Mouse (Mus musculus) left cerebral cortex, adult 18-20 months (tissue): ENCODE data around the gene Ppp1r9a. TPM values are rescaled to one million over a fixed set of nuclear protein-coding genes. Genes with fewer than 3 reads are reported as not detected.

Experiments used
- DNase-seq, 2 experiments: peaks; one replicate each; pipeline ENCODE4 v3.0.0; 2021 to 2022; ENCODE audit warnings: low spot score in 2 of 2, mixed read lengths in 1 of 2
- total RNA-seq, 2 experiments: library from RNA; stranded (reverse); gene quantifications; 2 replicates each; pipeline ENCODE4 v1.2.3; 2021

Gene Ppp1r9a
- total RNA-seq, 2 experiments from 2014 or later: 188 to 197 TPM

GRCm38 (mm10) chr6:4953028-4953719 is 50.5 kb downstream of the Ppp1r9a start:
- DNase-seq: no peak

GRCm38 (mm10) chr6:4956651-4957050 is 53.9 kb downstream of the Ppp1r9a start:
- DNase-seq: no peak

DNA sequence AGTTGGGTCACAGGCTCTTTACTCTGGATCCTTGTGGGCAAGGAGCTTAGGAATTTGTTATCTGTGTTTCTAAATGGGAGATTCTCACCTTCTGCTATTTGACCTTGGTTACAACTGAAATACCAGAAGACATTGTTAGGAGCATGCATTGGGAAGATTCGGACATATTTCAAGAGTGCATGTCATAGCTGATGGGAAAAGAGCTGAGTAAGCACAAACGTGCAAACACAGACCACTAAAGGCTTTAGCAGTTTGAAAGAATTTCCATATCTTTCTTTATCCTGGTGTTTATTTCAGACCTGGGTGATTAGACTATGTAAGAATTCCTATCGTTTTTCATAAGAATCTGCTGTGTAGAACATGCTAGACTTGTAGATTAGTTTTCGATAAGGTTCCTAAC is 59.5 kb downstream of the Ppp1r9a start:
- no peak for DNase-seq

GRCm38 (mm10) chr6:4963049-4963448 is 60.3 kb downstream of the Ppp1r9a start:
- no peak for DNase-seq

- DNase-seq: no peak
These were observed 64.5 kb downstream of the Ppp1r9a start for GRCm38 (mm10) chr6:4967236-4967635.

DNA sequence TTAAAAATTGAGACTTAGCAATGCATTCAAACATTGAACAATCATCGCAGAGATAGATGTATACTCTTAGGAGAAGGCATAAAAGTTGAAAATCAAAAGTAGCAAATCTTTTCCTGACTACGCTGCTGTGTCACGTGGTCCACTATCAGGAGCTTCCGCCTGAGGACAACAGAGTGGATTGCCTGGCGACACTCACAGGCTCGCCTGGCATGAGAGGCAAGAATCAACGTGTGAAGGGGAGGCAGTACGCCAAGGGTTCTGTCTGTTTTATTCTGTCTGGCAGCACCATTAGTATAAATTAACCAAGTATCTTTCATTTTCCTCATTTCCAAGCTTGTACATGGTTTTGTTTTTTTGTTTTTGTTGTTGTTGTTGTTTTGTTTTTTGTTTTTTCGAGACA is 68.5 kb downstream of the Ppp1r9a start:
- no peak for DNase-seq

- no peak for DNase-seq
These were observed 70.1 kb downstream of the Ppp1r9a start for GRCm38 (mm10) chr6:4972808-4973207.

- no peak for DNase-seq
These were observed 70.6 kb downstream of the Ppp1r9a start for GRCm38 (mm10) chr6:4973337-4973736.

- no peak for DNase-seq
These were observed 74.8 kb downstream of the Ppp1r9a start for GRCm38 (mm10) chr6:4977515-4977914.

DNA sequence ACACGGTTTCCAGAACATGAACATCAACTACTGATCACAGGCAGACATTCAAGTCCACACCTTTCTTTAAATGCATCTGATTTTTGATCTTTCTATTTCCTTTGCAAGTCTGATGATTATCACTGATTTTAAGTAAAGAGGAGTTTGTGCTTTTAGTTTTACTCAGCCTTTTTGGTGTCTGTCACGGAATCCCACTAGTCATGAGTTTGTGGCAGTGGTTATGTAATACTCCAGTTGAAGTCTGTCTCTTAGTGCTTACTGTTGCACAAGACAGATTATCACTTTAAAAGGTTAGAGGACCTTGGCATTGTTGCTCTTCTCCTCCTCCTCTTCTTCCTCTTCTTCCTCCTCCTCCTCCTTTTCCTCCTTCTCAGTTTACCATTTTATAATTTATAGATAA is 75.5 kb downstream of the Ppp1r9a start:
- no peak for DNase-seq

- no peak for DNase-seq
These were observed 76.2 kb downstream of the Ppp1r9a start for GRCm38 (mm10) chr6:4978897-4979296.

- no peak for DNase-seq
These were observed 77.4 kb downstream of the Ppp1r9a start for GRCm38 (mm10) chr6:4980113-4980512.

DNA sequence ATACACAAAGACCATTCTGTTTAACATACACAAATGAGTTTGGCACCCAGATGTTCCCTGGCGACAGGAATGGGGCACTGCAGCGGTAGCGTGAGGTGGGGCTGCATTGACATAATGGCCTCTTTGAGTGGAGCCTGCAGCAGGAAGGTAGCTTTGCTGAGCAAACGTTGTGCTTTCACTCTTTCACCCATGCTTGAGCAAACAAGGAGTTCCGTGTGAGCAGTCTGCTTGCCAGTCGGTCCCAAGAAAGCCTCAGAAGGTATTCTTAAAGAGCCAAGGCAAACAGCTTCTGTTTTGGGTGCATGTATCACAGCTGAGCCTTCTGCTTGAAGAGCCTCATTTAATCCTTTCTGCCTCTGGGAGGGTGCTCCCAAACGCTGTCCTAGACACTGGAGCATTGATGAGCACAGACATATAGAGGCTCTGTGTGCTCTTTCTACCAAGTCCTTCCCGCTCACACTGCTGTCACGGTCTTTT is 80.0 kb downstream of the Ppp1r9a start:
- no peak for DNase-seq

DNA sequence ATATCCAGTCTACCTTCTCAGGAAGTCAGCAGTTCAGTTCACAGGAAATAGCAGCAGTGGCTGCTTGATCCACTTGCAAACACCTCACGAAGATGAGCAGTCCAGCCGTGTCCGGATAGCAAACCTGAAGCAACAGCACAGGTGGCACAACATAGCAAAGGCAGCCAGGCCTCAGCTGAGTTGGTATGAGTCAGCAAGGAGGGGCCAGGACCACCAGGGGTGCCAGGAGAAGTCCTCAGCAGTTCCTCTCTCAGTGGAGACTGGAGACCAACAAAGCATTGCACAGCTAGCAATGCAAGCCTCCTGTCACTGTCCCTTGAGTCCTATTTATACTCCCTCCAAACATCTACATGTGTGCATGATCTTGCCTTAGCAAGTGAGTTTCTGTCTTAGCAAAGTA is 83.0 kb downstream of the Ppp1r9a start:
- DNase-seq: no peak

DNA sequence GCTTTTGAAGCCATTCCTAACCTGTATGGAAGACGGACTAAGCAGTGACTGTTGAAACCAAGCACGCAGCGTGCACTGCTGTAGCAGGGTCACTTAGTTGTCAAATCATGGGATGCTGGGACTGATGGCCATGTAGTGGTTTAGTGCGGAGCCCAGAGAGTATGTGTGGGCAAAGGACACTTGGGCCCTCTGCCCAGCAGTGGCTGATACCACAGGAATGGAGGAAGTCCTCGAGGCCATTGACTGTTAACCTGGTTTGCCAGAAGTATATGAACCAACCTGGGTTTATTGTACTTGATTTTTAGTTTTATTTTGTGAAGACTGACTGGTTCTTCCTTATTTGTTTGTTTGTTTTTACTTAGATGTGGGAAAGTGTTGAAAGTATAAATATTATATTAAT is 84.4 kb downstream of the Ppp1r9a start:
- DNase-seq: no peak

DNA sequence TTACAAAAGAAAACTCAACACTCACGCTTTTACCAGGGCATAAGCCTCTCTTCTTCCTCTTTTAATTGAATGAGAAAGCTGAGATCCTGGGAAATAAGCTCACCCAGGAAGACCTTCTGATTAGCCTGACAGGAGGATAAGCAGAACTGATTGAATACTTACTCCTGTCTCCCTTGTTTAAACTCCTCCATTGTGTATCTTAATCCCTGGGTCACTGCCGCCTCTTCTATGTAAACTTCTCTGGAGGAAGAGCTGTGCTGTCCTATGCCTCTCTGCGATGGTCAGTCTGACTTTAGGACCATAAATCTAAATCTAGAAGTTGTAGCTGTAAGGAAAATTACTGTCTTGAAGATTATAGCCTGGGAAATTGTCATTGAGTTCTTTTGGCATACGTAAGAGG is 86.0 kb downstream of the Ppp1r9a start:
- DNase-seq: no peak

GRCm38 (mm10) chr6:4992308-4992707 is 89.6 kb downstream of the Ppp1r9a start:
- DNase-seq: no peak

DNA sequence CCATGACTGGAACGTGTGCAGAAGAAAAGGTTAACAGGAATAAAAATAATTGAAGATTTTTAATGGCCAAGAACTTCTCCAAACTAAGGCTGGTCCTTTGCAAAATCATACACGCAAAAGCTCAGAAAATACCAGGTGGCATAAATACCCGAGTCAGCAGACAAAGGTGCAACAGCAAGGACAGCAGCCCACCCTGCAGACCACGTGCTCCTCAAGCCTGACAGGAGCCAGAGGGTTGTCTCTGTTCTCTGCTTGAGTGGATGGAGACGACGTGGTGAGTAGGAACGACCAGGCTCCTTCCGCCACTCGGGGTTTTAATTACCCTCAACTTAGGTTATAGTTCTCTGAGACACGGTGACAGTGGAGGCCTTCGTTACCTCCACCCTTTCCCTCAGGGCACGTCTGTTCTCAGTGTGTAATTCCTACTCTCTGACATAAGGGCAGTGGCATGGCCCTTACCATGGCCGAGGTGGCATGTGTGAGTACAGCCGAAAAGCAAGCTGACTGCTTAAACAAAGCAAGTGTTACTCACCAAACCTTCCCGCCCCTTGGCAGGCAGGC is 91.0 kb downstream of the Ppp1r9a start:
- no peak for DNase-seq

DNA sequence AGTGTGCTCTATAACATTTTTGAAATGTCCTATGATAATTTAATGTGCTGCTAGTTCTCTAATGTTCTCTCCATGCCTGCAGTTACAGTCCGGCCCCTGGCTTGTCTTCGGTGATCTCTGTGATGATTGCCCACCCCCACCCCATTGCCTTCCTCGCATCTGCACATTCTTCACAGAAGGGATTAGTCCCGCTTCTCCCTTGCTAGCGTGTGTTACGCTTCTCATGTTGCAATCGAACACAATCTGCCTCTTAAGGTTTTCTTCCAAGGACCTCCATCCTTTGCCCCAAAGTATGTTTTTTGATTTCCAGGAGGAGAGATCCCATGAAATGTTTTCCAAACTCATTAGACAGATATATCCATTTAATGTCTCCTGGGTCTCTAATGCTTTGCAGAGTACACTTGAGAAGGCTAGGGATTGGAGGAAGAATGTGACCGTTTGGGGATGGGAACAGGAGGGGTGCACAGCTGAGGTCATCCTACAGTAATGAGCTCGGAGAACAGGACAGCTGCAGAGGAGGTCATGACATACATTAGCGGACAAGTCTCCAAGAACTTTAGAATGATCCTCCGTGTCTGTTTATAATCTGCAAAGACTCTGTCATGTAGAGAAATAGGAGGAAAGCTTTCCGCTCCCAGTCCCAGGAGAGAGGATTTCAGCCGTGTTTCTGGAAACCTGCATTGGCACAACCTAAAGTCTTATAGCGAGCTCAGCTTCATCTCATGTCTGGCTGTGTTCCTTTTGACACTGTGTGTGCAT is 91.6 kb downstream of the Ppp1r9a start:
- no peak for DNase-seq

GRCm38 (mm10) chr6:4997599-4997998 is 94.9 kb downstream of the Ppp1r9a start:
- no peak for DNase-seq

DNA sequence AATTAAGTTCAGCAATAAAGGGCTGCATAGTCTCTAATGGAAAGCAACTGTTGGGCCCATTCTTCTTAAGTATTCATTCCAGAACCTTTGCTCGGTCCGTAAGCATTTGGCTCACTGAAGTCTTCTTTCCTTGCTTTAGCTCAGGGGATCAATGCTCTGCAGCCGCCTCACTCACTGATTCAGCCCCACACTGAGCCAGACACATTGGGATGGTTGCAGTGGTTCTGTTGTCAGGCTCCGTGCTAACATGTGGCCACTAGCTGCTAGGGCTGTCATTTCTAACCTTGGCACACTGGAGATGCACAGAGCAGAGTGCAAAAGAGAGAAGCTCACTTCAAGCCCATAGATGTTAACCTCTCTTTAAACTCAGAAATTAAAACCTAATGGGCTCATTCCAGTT is 96.2 kb downstream of the Ppp1r9a start:
- no peak for DNase-seq

GRCm38 (mm10) chr6:5000788-5001187 is 98.1 kb downstream of the Ppp1r9a start:
- no peak for DNase-seq
